Mouse (Mus musculus) E14TG2a.4 (cell line): ENCODE measurements around the gene Runx3.

ENCODE experiments used
- CTCF ChIP-seq: conservative IDR thresholded peaks from 2 replicates; pipeline ENCODE4 v1.5.1; 2014; ENCODE audit warnings: low read length
- NANOG ChIP-seq: IDR thresholded peaks from 2 replicates; pipeline ENCODE4 v1.6.1; 2014; ENCODE audit warnings: borderline replicate concordance, low read length, mixed read lengths

DNA sequence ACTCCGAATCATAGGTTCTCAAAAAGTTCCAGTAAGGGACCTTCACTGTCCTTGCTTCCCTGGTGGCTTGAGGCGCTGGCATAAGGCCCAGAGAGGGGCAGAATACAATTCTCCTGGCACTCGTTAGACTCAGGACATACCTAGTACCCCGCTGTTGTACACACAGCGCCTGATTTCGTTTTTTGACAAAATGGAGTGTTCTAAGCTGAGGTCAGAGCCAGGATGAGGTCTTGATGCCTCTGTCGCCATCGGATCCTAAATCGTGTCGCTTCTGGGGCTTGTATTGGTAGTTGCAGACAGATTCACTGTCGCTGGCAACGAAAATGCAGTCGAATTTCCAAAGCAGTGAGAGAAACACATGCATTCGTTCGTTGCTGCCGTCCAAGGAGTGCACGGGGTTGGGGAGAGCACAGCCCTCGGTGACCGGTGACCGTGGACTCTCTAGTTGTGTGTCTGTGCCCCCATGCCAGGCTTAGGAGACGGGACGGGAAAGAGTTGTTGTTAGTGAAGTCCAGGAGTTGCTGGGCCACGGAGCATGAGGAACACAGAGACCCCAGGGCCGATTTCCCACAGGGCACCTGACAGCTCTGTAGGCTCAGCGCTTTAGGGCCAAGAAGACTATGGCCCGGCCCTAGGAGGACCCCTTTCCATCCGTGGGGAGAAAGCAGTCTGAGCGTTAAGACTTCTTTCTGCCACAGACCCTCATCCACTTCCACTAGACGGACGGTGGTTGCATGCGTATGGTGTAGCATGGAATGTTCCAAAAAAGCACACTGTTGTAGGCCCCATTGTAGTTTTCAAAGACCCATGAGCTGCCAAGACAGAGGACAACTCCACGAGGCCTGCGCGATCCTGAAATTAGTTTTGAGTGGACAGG lies 30.9 kb downstream of the Runx3 start:
- TF ChIP-seq CTCF: no peak
- TF ChIP-seq NANOG: no peak
